Mouse (Mus musculus) R1 (cell line): ENCODE data around the gene Osbpl3.

Experiments used
- DNase-seq: peaks from one replicate; pipeline ENCODE4 v3.0.0-alpha.2; 2018; ENCODE audit warnings: low read depth, low spot score

The Osbpl3 gene

GRCm38 (mm10) chr6:50334846-50335821 lies 120.9 kb downstream of the Osbpl3 start:
- DNase-seq: no peak

- no peak for DNase-seq
Measured at GRCm38 (mm10) chr6:50333346-50333745, 122.7 kb downstream of the Osbpl3 start.

DNA sequence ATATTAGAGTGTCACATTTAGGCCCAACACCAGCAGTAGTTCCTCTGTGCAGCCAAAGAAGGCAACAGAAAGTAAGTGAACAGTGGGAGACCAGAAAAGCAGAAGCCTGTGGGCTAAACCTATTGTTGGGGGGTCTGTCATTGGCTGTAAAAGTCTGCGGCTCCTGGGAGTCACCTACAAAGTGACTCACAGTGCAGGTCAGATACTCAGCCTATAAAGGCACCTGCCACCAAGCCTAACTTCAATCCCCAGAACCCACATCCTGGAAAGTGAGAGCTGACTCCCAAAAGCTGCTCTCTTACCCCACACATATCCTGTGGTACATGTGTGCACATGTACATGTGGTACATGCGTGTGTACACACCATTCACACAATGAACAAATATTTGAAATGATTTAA lies 124.5 kb downstream of the Osbpl3 start:
- no peak for DNase-seq

GRCm38 (mm10) chr6:50329380-50329779 lies 126.6 kb downstream of the Osbpl3 start:
- no peak for DNase-seq

- peak; percentile 82 for DNase-seq
Measured at GRCm38 (mm10) chr6:50328901-50329300, 127.1 kb downstream of the Osbpl3 start.

DNA sequence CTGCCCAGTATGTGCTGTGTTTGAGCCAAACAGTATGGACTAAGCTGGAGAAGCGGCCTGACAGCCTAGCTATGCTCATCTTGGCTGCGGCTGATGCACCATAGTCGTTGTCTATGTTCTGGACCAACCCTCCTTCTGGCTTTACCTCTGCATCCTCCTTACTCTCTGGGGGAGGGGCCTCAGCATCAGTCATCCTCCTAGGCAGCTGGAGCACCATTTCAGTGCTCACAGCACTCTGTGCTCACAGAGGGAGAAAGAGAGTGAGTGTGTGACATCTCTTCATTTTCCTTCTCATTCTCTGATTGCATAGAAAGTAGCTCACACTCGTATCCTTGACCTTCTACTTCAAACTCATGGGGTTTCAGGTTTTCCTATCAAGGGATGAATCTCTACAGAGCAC lies 129.8 kb downstream of the Osbpl3 start:
- DNase-seq: no peak

DNA sequence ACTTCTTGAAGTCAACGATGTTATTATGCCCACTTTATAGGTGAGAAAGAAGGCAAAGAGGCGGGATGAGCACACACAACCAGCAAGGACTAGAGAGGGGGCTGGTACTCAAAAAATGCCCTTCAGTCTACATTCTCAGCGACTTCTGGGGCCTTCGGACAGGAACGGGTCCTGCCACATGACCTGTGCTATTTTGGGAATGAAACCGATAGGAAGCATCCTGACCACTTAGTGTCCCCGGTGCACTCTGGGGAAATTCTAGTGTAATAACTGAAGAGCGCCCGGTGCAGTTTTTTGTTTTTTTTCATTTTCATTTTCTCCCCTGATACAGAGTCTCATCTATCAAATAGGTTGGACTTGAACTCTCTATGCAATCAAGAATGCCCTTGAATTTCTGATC lies 130.5 kb downstream of the Osbpl3 start:
- no peak for DNase-seq

DNA sequence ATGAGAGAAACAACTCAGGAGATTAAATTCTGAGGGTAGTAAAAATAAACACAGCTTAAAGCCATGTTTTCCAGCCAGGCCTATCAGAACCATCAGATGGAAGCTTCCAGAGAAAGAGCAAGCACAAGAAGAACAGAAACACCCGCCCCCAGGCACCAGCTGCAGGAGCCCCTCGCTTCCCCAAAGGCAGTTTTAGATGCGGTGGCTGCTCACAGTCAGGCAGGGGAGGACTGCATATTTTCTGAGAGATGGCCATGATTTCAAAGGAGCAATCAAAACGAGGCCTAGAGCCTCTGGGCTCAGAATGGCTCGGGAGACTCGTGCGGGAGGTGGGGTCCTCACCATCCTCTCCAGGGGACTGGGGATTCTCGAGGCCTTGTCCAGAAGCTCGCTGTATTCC lies 133.4 kb downstream of the Osbpl3 start:
- no peak for DNase-seq

- DNase-seq: no peak
Measured at GRCm38 (mm10) chr6:50321739-50322138, 134.3 kb downstream of the Osbpl3 start.

DNA sequence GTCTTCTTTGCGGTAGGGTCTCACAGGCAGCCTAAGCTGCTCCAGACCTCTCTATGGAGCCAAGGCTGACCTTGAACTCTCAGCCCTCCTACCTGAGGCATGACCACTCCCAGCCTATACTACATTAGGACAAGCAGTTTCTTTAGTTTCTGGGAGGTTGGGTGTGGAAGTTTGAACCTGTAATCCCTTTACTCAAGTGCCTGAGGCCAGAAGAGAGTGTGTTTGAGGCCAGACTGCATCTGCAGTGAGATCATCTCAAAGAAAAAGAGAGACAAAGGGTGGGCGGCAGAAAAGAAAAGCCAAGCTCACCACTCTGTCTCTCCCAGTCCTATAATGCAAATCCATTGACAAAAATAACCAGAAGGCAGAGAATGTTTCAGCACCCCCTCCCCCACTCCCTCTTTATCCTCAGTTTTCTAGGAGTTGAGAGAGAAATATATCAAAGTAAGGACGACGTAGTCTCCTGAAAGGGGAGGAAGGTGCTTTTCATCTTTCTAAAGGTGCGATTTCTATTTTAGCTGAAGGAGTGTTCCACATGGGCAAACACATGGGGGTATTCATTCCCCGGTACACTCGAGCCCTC lies 137.3 kb downstream of the Osbpl3 start:
- peak; percentile 79 for DNase-seq

- no peak for DNase-seq
Measured at GRCm38 (mm10) chr6:50318150-50318549, 137.9 kb downstream of the Osbpl3 start.

DNA sequence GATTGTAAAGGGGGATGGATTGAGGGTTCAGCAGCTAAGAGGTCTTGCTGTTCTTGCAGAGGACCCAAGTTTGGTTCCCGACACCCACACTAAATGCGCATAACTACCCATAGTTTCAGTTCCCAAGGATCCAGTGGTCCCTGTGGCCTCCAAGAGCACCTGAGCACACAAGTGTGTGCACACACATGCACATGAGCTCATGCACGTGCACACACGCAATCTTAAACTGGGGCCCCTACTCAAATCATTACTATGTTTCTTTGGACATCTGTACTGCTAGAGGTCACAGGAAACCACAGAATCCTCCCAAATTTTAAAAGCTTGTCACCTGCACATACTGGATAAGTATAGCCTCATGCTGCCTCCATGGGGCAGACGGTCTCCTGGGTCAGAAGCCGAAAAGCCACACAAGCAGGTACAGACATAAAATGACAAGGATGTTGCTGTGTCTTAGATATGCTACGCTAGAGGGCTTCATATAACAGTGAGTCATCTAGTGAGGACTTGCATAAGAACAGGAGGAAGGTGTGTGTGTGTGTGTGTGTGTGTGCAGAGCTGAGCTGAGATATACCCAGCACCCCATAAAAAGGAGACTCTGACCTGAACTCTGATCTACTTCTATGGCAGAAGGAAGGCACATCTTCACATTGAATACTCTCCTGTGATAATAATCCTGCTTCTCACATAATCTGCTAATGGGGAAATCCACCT lies 139.1 kb downstream of the Osbpl3 start:
- no peak for DNase-seq

DNA sequence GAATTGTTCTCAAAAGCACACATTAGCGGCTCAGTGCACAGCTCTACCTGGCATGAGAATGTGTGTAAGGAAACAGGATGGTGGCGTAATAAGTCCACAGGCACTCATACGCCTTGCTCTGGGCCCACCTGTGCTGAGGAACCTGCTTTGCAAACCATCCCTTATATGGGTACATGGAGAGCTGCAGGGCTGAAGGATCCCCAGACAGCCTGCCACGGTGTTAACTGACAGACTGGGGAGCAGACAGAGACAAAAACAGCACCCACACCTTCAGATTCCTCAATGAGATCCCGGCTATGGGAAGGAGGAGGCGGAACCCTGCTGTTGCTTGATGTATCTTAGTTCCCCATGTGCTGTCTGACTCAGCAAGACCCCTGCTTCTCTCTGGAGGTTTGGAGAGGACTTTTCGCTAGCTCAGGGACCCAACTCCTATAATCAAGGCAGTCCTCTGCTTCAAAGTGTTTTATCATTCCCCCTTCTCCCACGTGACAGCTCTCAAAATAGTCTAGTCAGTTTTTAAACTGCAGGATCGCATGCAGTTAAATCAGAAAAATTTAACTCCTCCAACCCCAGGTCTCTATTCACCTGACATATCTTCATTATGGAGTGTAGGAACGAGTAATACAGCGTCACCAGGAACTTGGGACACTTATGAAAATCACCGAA lies 141.5 kb downstream of the Osbpl3 start:
- no peak for DNase-seq

DNA sequence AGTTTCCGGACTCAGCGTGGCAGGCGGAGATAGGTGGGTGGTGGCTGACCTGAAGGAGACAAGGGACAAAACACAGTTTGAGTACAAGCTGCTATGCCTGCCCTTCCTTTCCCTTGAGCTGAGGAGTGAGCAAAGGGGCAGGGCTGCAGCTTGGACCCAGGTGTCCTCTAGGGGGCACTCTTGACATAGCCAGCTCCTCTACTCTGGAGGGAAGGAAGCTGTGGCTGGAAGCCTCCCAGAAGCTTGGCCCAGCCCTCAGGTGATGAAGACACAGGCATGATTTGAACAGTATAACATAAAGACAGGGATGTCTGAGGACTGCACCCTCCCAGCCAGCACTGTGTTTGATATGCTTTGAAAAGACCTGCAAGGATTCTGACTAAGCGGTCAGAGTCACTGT lies 143.4 kb downstream of the Osbpl3 start:
- DNase-seq: peak; percentile 81

GRCm38 (mm10) chr6:50309019-50309418 lies 147.0 kb downstream of the Osbpl3 start:
- peak; percentile 73 for DNase-seq

- DNase-seq: no peak
Measured at GRCm38 (mm10) chr6:50306625-50307024, 149.4 kb downstream of the Osbpl3 start.

DNA sequence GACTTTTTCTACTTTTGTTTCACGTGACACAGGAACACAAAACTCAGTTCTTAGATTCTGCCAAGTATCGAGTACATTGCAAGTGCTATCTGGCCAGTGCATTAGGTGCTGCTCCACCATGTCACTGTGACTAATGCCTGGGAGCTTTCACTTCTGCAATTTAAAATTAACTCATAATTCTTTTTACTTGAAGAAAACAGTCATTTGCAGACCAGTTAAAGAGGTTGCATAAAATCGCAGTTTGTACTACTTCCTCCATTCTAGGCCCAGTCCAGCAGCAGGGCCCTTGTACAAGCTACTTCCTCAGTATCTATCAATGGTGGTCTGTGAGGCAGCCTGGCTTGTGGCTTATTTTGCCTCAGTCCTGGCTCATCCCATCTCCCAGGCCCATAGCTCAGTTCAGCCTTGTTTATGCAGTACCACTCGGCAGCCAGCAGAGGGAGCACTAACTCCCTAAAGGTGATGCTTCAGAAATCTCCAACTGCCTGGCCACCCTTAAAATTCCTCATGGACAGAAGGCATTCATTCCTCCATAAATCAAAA lies 151.0 kb downstream of the Osbpl3 start:
- DNase-seq: peak; percentile 69

DNA sequence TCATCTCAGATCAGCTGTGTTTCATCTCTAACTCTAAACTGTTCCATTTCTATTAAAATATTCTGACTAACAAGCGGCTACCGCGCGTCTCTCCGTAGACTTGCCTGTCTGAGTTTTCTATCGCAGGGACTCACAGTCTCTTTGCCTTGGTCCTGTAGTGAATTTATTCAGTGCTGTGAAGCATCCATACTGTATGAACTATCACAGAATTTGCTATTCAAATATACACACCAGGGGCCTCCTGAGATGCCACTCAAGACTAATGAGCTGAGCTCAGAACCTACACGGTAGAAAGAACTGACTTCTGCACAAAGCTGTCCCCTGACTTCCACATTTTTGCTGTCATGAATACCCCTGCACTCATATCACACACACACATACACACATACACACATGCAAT lies 154.9 kb downstream of the Osbpl3 start:
- no peak for DNase-seq

DNA sequence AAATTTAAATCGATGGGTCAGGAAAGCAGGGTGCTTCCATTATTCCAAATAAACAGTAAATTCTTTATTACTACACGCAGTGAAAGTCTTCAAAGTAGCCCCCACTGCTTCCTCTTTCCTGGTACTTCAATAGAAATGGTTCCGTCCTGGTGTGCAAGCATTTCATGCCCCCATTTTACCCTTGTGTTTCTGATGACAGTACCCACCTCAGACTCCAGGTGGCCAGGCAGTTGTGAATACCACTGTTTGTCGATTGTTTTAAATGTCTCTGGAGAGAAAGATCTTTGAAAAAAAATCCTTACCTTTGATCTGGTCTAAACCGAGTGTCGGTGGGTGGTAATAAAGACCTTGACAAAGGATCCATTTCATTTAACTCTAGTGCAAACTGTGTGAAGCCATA lies 155.4 kb downstream of the Osbpl3 start:
- DNase-seq: no peak

DNA sequence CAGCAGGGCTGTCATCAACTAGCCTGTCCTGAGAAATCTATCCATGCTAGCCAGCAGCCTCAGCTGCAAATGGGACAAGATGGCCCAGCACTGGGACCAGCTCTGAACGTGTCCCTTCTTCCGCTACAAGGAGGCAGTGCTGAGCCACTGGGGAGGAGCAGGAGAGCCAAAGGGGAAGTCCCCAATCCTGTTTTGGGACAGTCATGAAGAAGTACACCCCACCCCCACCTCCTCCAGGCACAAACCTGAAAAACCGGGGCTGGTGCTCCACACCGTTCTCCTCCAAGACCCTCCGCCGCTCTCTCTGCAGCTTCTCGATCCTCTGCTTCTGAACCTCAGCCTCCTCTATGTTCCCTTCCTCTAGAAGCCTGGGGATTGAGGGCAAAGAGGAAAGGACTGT lies 156.9 kb downstream of the Osbpl3 start:
- DNase-seq: no peak

DNA sequence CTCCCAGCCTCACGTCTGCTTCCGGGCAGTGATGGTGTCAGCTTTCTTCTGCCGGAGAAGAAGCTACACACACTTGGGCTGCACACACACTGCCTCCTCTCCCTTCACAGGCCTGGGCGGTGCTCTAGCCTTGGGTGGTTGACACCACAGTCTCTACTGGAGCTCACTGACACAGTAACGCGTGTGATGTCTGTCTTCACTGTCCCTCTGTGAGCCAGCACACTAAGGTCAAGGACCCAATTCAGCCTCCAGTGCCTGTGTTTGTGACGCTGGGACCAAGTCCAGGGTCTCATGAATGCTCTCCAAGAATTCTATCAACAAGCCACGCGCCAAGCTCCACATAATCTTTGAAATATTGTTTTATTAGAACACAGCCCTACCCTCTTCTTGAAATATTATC lies 158.3 kb downstream of the Osbpl3 start:
- no peak for DNase-seq

GRCm38 (mm10) chr6:50295136-50295535 lies 160.9 kb downstream of the Osbpl3 start:
- peak; percentile 27 for DNase-seq
